28 mouse cellular contexts compared by ENCODE assay signal in the genomic region with DNA sequence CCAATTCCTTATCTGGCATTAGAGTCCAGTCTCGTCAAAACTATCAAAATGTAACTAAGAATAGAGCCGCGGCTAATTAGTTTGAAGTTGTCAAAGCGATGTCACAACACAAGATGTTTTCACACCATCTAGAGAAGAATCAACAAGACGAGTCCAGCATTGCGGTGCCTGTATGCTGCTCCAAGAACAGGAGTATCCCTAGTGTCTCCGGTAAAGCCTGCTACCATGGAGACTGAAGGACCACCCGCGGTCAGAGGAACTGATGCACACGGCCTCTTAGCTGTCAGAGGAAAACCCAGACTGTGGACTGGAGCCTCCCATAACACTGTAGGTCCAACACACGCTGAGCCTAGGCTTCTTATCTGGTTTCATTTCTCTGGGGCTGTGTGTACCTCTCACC. TPM values are rescaled to one million over a fixed set of nuclear protein-coding genes. Genes with fewer than 3 reads are reported as not detected.
DNase-seq lines count a peak whose midpoint lies in the region; ATAC-seq and TF ChIP-seq lines count a peak whose summit lies in the region.
"Had no signal": no experiment of that assay in that cellular context is flagged by ENCODE, and none has a peak within 500 bp of the region (broad histone marks: within the 10 kb centered on the region; RNA-seq: fewer than 3 reads in every experiment).

No protein-coding gene starts in this region.

- no peaks in the 10 kb centered on the region for H3K4me1 ChIP-seq in forebrain, embryonic 11.5 days (replicated peaks; ENCODE audit: control insufficient read depth, insufficient read depth, low read length)
- peaks cover 5% of the 10 kb centered on the region; the same call in 1 of the 2 replicates for H3K4me1 ChIP-seq in forebrain, embryonic 12.5 days
- no peaks in the 10 kb centered on the region for H3K4me1 ChIP-seq in forebrain, embryonic 14.5 days (ENCODE audit: control insufficient read depth, insufficient read depth, low read length)
- H3K4me1 ChIP-seq in forebrain, postnatal 0 days (ENCODE audit: insufficient read depth): 0 out of 2 replicates have a peak, but pooled peaks cover 5% of the 10 kb centered on the region
- H3K4me1 ChIP-seq in hindbrain, embryonic 12.5 days: no peaks in the 10 kb centered on the region
- H3K4me1 ChIP-seq: embryonic facial prominence, embryonic 12.5 days; embryonic facial prominence, embryonic 15.5 days; heart, embryonic 10.5 days; heart, embryonic 13.5 days; intestine, embryonic 15.5 days had no signal

- no peak overlapping the region for H3K27ac ChIP-seq in forebrain, embryonic 11.5 days (ENCODE audit: low read depth, low read length)
- H3K27ac ChIP-seq in forebrain, embryonic 12.5 days: no peak overlapping the region
- no peak overlapping the region for H3K27ac ChIP-seq in forebrain, embryonic 14.5 days (ENCODE audit: low read depth, low read length)
- H3K27ac ChIP-seq in forebrain, postnatal 0 days (ENCODE audit: low read depth, low read length): no peak overlapping the region
- no peak overlapping the region for H3K27ac ChIP-seq in hindbrain, embryonic 12.5 days
- H3K27ac ChIP-seq: embryonic facial prominence, embryonic 12.5 days; embryonic facial prominence, embryonic 15.5 days; heart, adult 2 months; heart, embryonic 10.5 days; heart, embryonic 13.5 days; hindbrain, embryonic 13.5 days; intestine, embryonic 15.5 days had no signal

- no peak for TF ChIP-seq CTCF in forebrain, postnatal 0 days (IDR thresholded peaks at IDR 0.05; ENCODE audit: low read depth)

- peak; percentile 30 for DNase-seq in forebrain, embryonic 11.5 days (ENCODE audit: low spot score)
- peak; percentile 21 for DNase-seq in retina, postnatal 1 day
- DNase-seq in retina, embryonic 14.5 days (ENCODE audit: low spot score): no peak
- DNase-seq in forebrain, embryonic 14.5 days (ENCODE audit: low spot score): peak; percentile 31
- peak; percentile 52 for DNase-seq in forebrain, postnatal 0 days
- no peak for DNase-seq in thymus, postnatal 4 days
- DNase-seq: adrenal gland, postnatal 10 days; adrenal gland, postnatal 36 days; cerebellum, adult 11 months; cerebellum, adult 2 months; cerebellum, adult 9-11 months; cerebellum, postnatal 25 days; gastrocnemius, postnatal 10 days; gastrocnemius, postnatal 36 days; heart, adult 2 months; heart, postnatal 14 days had no signal

- H3K4me3 ChIP-seq in forebrain, embryonic 11.5 days (ENCODE audit: low read depth, low read length): no peak overlapping the region
- H3K4me3 ChIP-seq in forebrain, embryonic 12.5 days (replicated peaks): no peak overlapping the region
- no peak overlapping the region for H3K4me3 ChIP-seq in forebrain, embryonic 14.5 days (ENCODE audit: low read depth, low read length)
- H3K4me3 ChIP-seq in forebrain, postnatal 0 days (ENCODE audit: low read depth, low read length): no peak overlapping the region
- no peak overlapping the region for H3K4me3 ChIP-seq in hindbrain, embryonic 12.5 days
- H3K4me3 ChIP-seq: embryonic facial prominence, embryonic 12.5 days; embryonic facial prominence, embryonic 15.5 days; heart, adult 2 months; heart, embryonic 10.5 days; heart, embryonic 13.5 days; hindbrain, embryonic 13.5 days; intestine, embryonic 15.5 days had no signal

- no peaks in the 10 kb centered on the region for H3K36me3 ChIP-seq in forebrain, embryonic 11.5 days (ENCODE audit: control insufficient read depth, insufficient read depth, low read length)
- no peaks in the 10 kb centered on the region for H3K36me3 ChIP-seq in forebrain, embryonic 12.5 days (replicated peaks)
- H3K36me3 ChIP-seq in forebrain, embryonic 14.5 days (ENCODE audit: control insufficient read depth, insufficient read depth, low read length): no peaks in the 10 kb centered on the region
- no peaks in the 10 kb centered on the region for H3K36me3 ChIP-seq in forebrain, postnatal 0 days (ENCODE audit: insufficient read depth)
- H3K36me3 ChIP-seq in hindbrain, embryonic 12.5 days: no peaks in the 10 kb centered on the region
- H3K36me3 ChIP-seq: embryonic facial prominence, embryonic 12.5 days; embryonic facial prominence, embryonic 15.5 days; heart, embryonic 10.5 days; heart, embryonic 13.5 days; hindbrain, embryonic 13.5 days; intestine, embryonic 15.5 days had no signal

- H3K4me2 ChIP-seq in forebrain, embryonic 11.5 days (ENCODE audit: low read depth, low read length, severe bottlenecking): no peak overlapping the region
- no peak overlapping the region for H3K4me2 ChIP-seq in forebrain, embryonic 12.5 days
- no peak overlapping the region for H3K4me2 ChIP-seq in forebrain, embryonic 14.5 days (ENCODE audit: low read length)
- H3K4me2 ChIP-seq in forebrain, postnatal 0 days (ENCODE audit: low read depth): no peak overlapping the region
- no peak overlapping the region for H3K4me2 ChIP-seq in hindbrain, embryonic 12.5 days (replicated peaks)
- H3K4me2 ChIP-seq: embryonic facial prominence, embryonic 12.5 days; embryonic facial prominence, embryonic 15.5 days; heart, embryonic 13.5 days; hindbrain, embryonic 13.5 days; intestine, embryonic 15.5 days had no signal

- no peaks in the 10 kb centered on the region for H3K27me3 ChIP-seq in forebrain, embryonic 11.5 days (ENCODE audit: control insufficient read depth, insufficient read depth, low read length)
- H3K27me3 ChIP-seq in forebrain, embryonic 12.5 days: no peaks in the 10 kb centered on the region
- no peaks in the 10 kb centered on the region for H3K27me3 ChIP-seq in forebrain, embryonic 14.5 days (replicated peaks; ENCODE audit: control insufficient read depth, insufficient read depth, low read length)
- no peaks in the 10 kb centered on the region for H3K27me3 ChIP-seq in forebrain, postnatal 0 days (ENCODE audit: insufficient read depth, low read length)
- no peaks in the 10 kb centered on the region for H3K27me3 ChIP-seq in hindbrain, embryonic 12.5 days
- H3K27me3 ChIP-seq: embryonic facial prominence, embryonic 12.5 days; embryonic facial prominence, embryonic 15.5 days; heart, embryonic 13.5 days; hindbrain, embryonic 13.5 days; intestine, embryonic 15.5 days had no signal

- WGBS in forebrain, embryonic 11.5 days: 84% methylated on average over 11 of the region's 11 CpGs
- WGBS in forebrain, embryonic 12.5 days: 76% methylated on average over 11 of the region's 11 CpGs
- WGBS in forebrain, embryonic 14.5 days: 68% methylated on average over 11 of the region's 11 CpGs
- 59% methylated on average over 11 of the region's 11 CpGs for WGBS in forebrain, postnatal 0 days
- 82% methylated on average over 11 of the region's 11 CpGs for WGBS in hindbrain, embryonic 12.5 days

- no peak for ATAC-seq in forebrain, embryonic 11.5 days (replicated peaks; ENCODE audit: low FRiP score)
- ATAC-seq in forebrain, embryonic 12.5 days (ENCODE audit: low FRiP score): no peak
- ATAC-seq in forebrain, embryonic 14.5 days: peak; percentile 26; the same call in 1 of the 2 replicates
- peak; percentile 81 for ATAC-seq in forebrain, postnatal 0 days
- no peak for ATAC-seq in hindbrain, embryonic 12.5 days (ENCODE audit: low FRiP score)
- ATAC-seq: hindbrain, embryonic 16.5 days; intestine, embryonic 15.5 days had no signal

- H3K9me3 ChIP-seq in forebrain, embryonic 11.5 days (ENCODE audit: control insufficient read depth, low read length): no peaks in the 10 kb centered on the region
- H3K9me3 ChIP-seq in forebrain, embryonic 12.5 days: peaks cover 5% of the 10 kb centered on the region; the same call in 1 of the 2 replicates
- H3K9me3 ChIP-seq in forebrain, embryonic 14.5 days (replicated peaks; ENCODE audit: control insufficient read depth, low read length): no peaks in the 10 kb centered on the region
- no peaks in the 10 kb centered on the region for H3K9me3 ChIP-seq in forebrain, postnatal 0 days (ENCODE audit: low read length)
- no peaks in the 10 kb centered on the region for H3K9me3 ChIP-seq in hindbrain, embryonic 12.5 days (replicated peaks)
- H3K9me3 ChIP-seq: embryonic facial prominence, embryonic 12.5 days; embryonic facial prominence, embryonic 15.5 days; hindbrain, embryonic 13.5 days; intestine, embryonic 15.5 days had no signal

- no peak overlapping the region for H3K9ac ChIP-seq in forebrain, embryonic 11.5 days (ENCODE audit: low read length)
- H3K9ac ChIP-seq in forebrain, embryonic 12.5 days: no peak overlapping the region
- H3K9ac ChIP-seq in forebrain, embryonic 14.5 days (ENCODE audit: low read length): no peak overlapping the region
- no peak overlapping the region for H3K9ac ChIP-seq in forebrain, postnatal 0 days
- H3K9ac ChIP-seq in hindbrain, embryonic 12.5 days: no peak overlapping the region
- H3K9ac ChIP-seq: embryonic facial prominence, embryonic 12.5 days; embryonic facial prominence, embryonic 15.5 days; heart, embryonic 13.5 days; hindbrain, embryonic 13.5 days; intestine, embryonic 15.5 days had no signal

RNA-seq across cellular contexts. Expression of a gene that starts 11.5 kb away (rescaled TPM):
- polyA plus RNA-seq in forebrain, embryonic 11.5 days (2014; fragmentation: Nextera tagmentation; extraction: Ambion mirVana): 4.8 and 5.1 TPM in 2 replicates
- polyA plus RNA-seq in forebrain, embryonic 12.5 days (2016; fragmentation: Nextera tagmentation; extraction: Ambion mirVana): 7.2 and 8.4 TPM in 2 replicates
- 5.3 and 6.1 TPM in 2 replicates for polyA plus RNA-seq in forebrain, embryonic 14.5 days (2014; fragmentation: Nextera tagmentation; extraction: Ambion mirVana)
- 26.8 and 33.0 TPM in 2 replicates for total RNA-seq in forebrain, postnatal 0 days (2014; rRNA removed)
- polyA plus RNA-seq in forebrain, postnatal 0 days (2015; fragmentation: Nextera tagmentation; extraction: Ambion mirVana): 11.7 and 14.3 TPM in 2 replicates
- polyA plus RNA-seq in hindbrain, embryonic 12.5 days (2016; fragmentation: Nextera tagmentation; extraction: Ambion mirVana): 10.0 TPM in 2 replicates
- total RNA-seq: common myeloid progenitor, adult 5-6 weeks; granulocyte monocyte progenitor cell, adult 5-6 weeks; hematopoietic stem cell, adult 5-6 weeks had no signal

Comparison
In these comparisons a context has a peak if more than half of its experiments do, and no peak if none do; other contexts are left out.
1. ATAC-seq: peak in forebrain, embryonic 14.5 days (single experiment) and forebrain, postnatal 0 days (single experiment); none in forebrain, embryonic 11.5 days (single experiment), forebrain, embryonic 12.5 days (single experiment) and hindbrain, embryonic 12.5 days (single experiment).
2. DNase-seq: peak in forebrain, embryonic 11.5 days (single experiment), retina, postnatal 1 day (single experiment), forebrain, embryonic 14.5 days (single experiment) and forebrain, postnatal 0 days (single experiment); none in retina, embryonic 14.5 days (single experiment) and thymus, postnatal 4 days (single experiment).